Mouse (Mus musculus): ENCODE results near the gene Megf8.
A peak's percentile ranks its signal among the peaks of the same experiment; 100 is the strongest.

The Megf8 gene

GRCm38 (mm10) chr7:25279076-25279860 is 37.7 kb upstream of the Megf8 start:
- peak; percentile 91 to 92 for DNase-seq

- DNase-seq = peak in 1 of 2 experiments; percentile 21
Observed at GRCm38 (mm10) chr7:25279861-25280791, 36.8 kb upstream of the Megf8 start.

- DNase-seq = no peak
Observed at GRCm38 (mm10) chr7:25281166-25281733, 35.7 kb upstream of the Megf8 start.

GRCm38 (mm10) chr7:25281734-25282601 is 35.0 kb upstream of the Megf8 start:
- peak; percentile 96 to 98 for DNase-seq

- DNase-seq = peak in 1 of 2 experiments; percentile 57
Observed at GRCm38 (mm10) chr7:25282731-25283211, 34.2 kb upstream of the Megf8 start.

- DNase-seq = no peak
Observed at GRCm38 (mm10) chr7:25283637-25284036, 33.3 kb upstream of the Megf8 start.

- no peak for DNase-seq
Observed at GRCm38 (mm10) chr7:25284171-25284570, 32.8 kb upstream of the Megf8 start.

GRCm38 (mm10) chr7:25284766-25285165 is 32.2 kb upstream of the Megf8 start:
- DNase-seq = no peak

- DNase-seq = no peak
Observed at GRCm38 (mm10) chr7:25285511-25286238, 31.3 kb upstream of the Megf8 start.

- no peak for DNase-seq
Observed at GRCm38 (mm10) chr7:25286989-25287388, 30.0 kb upstream of the Megf8 start.

GRCm38 (mm10) chr7:25288011-25288410 is 29.0 kb upstream of the Megf8 start:
- DNase-seq = no peak

GRCm38 (mm10) chr7:25288721-25289120 is 28.2 kb upstream of the Megf8 start:
- no peak for DNase-seq

GRCm38 (mm10) chr7:25289925-25290324 is 27.0 kb upstream of the Megf8 start:
- DNase-seq = no peak

- DNase-seq = no peak
Observed at GRCm38 (mm10) chr7:25290463-25290862, 26.5 kb upstream of the Megf8 start.

GRCm38 (mm10) chr7:25290911-25291310 is 26.1 kb upstream of the Megf8 start:
- DNase-seq = peak; percentile 50 to 65

GRCm38 (mm10) chr7:25292107-25292506 is 24.9 kb upstream of the Megf8 start:
- DNase-seq = no peak

- DNase-seq = no peak
Observed at GRCm38 (mm10) chr7:25293191-25293739, 23.7 kb upstream of the Megf8 start.

GRCm38 (mm10) chr7:25294495-25294894 is 22.5 kb upstream of the Megf8 start:
- no peak for DNase-seq

GRCm38 (mm10) chr7:25294960-25295722 is 21.8 kb upstream of the Megf8 start:
- no peak for DNase-seq

- DNase-seq = no peak
Observed at GRCm38 (mm10) chr7:25296945-25297453, 20.0 kb upstream of the Megf8 start.
